In genomic region chr2:163882859-163883652, GRCm38 (mm10) we compare ENCODE assay signal across 29 mouse cellular contexts. TPM values are rescaled to one million over a fixed set of nuclear protein-coding genes. Genes with fewer than 3 reads are reported as not detected.
A peak's percentile ranks its signal among the peaks of the same experiment; 100 is the strongest.
DNase-seq lines count a peak whose midpoint lies in the region; ATAC-seq lines count a peak whose summit lies in the region.
"Had no signal": no experiment of that assay in that cellular context is flagged by ENCODE, and none has a peak within 500 bp of the region (broad histone marks: within the 10 kb centered on the region; RNA-seq: fewer than 3 reads in every experiment).

No protein-coding gene starts in this region.

- no peaks in the 10 kb centered on the region; the same call in 1 of the 2 replicates for H3K4me1 ChIP-seq in hindbrain, embryonic 16.5 days (ENCODE audit: control insufficient read depth, insufficient read depth, low read depth, low read length)
- H3K4me1 ChIP-seq in hindbrain, embryonic 12.5 days: peaks cover 2% of the 10 kb centered on the region; the same call in 1 of the 2 replicates
- no peaks in the 10 kb centered on the region for H3K4me1 ChIP-seq in forebrain, embryonic 14.5 days (ENCODE audit: control insufficient read depth, insufficient read depth, low read length)
- H3K4me1 ChIP-seq: embryonic facial prominence, embryonic 12.5 days; embryonic facial prominence, embryonic 15.5 days; forebrain, embryonic 12.5 days; heart, embryonic 10.5 days; intestine, embryonic 15.5 days had no signal

- H3K9me3 ChIP-seq in hindbrain, embryonic 16.5 days (ENCODE audit: control insufficient read depth, low read length): no peaks in the 10 kb centered on the region
- no peaks in the 10 kb centered on the region for H3K9me3 ChIP-seq in hindbrain, embryonic 12.5 days (replicated peaks)
- H3K9me3 ChIP-seq in forebrain, embryonic 14.5 days (replicated peaks; ENCODE audit: control insufficient read depth, low read length): no peaks in the 10 kb centered on the region
- H3K9me3 ChIP-seq: embryonic facial prominence, embryonic 12.5 days; embryonic facial prominence, embryonic 15.5 days; forebrain, embryonic 12.5 days; heart, embryonic 10.5 days; heart, embryonic 13.5 days; hindbrain, embryonic 15.5 days; intestine, embryonic 15.5 days had no signal

- no peak overlapping the region for H3K27ac ChIP-seq in hindbrain, embryonic 16.5 days (ENCODE audit: low read depth, low read length)
- H3K27ac ChIP-seq in hindbrain, embryonic 12.5 days: no peak overlapping the region
- no peak overlapping the region for H3K27ac ChIP-seq in forebrain, embryonic 14.5 days (ENCODE audit: low read depth, low read length)
- H3K27ac ChIP-seq: embryonic facial prominence, embryonic 12.5 days; embryonic facial prominence, embryonic 15.5 days; forebrain, embryonic 12.5 days; heart, adult 2 months; heart, embryonic 10.5 days; heart, embryonic 13.5 days; hindbrain, embryonic 15.5 days; intestine, embryonic 15.5 days had no signal

- peak; percentile 32 for DNase-seq in right cerebral cortex, adult 18-20 months
- no peak for DNase-seq in right cerebral cortex, postnatal 14 days
- DNase-seq in brain, adult 2 months (ENCODE audit: low read depth, low spot score): peak; percentile 55
- no peak for DNase-seq in forebrain, embryonic 14.5 days (ENCODE audit: low spot score)
- DNase-seq: adrenal gland, adult 8-10 months; adrenal gland, postnatal 25 days; cerebellum, adult 18-20 months; cerebellum, adult 9-11 months; cerebellum, postnatal 25 days; gastrocnemius, postnatal 10 days; gastrocnemius, postnatal 36 days; heart, adult 2 months; heart, postnatal 14 days; heart, postnatal 4 days had no signal

- no peak overlapping the region for H3K4me3 ChIP-seq in hindbrain, embryonic 16.5 days (ENCODE audit: low read length)
- no peak overlapping the region for H3K4me3 ChIP-seq in hindbrain, embryonic 12.5 days
- no peak overlapping the region for H3K4me3 ChIP-seq in forebrain, embryonic 14.5 days (ENCODE audit: low read depth, low read length)
- H3K4me3 ChIP-seq: embryonic facial prominence, embryonic 12.5 days; embryonic facial prominence, embryonic 15.5 days; forebrain, embryonic 12.5 days; heart, adult 2 months; heart, embryonic 10.5 days; heart, embryonic 13.5 days; hindbrain, embryonic 15.5 days; intestine, embryonic 15.5 days had no signal

- 0 out of 2 replicates have a peak overlapping the region, but pooled peaks have one; percentile 24 for H3K9ac ChIP-seq in hindbrain, embryonic 16.5 days (ENCODE audit: low read depth, low read length)
- H3K9ac ChIP-seq in hindbrain, embryonic 12.5 days: no peak overlapping the region
- no peak overlapping the region for H3K9ac ChIP-seq in forebrain, embryonic 14.5 days (ENCODE audit: low read length)
- H3K9ac ChIP-seq: embryonic facial prominence, embryonic 12.5 days; embryonic facial prominence, embryonic 15.5 days; forebrain, embryonic 12.5 days; heart, embryonic 13.5 days; hindbrain, embryonic 15.5 days; intestine, embryonic 15.5 days had no signal

- WGBS in hindbrain, embryonic 16.5 days: 67% methylated on average over 17 of the region's 17 CpGs
- WGBS in hindbrain, embryonic 12.5 days: 67% methylated on average over 17 of the region's 17 CpGs
- 73% methylated on average over 17 of the region's 17 CpGs for WGBS in forebrain, embryonic 14.5 days

- ATAC-seq in hindbrain, embryonic 16.5 days: no peak
- ATAC-seq in hindbrain, embryonic 12.5 days (ENCODE audit: low FRiP score): no peak
- ATAC-seq in forebrain, embryonic 14.5 days: no peak
- ATAC-seq: activated CD4-positive, CD25-positive, alpha-beta regulatory T cell, adult 4 months; CD4-positive, CD25-positive, alpha-beta regulatory T cell, adult 4 months; forebrain, embryonic 16.5 days; intestine, embryonic 15.5 days had no signal

- H3K36me3 ChIP-seq in hindbrain, embryonic 16.5 days (ENCODE audit: control insufficient read depth, insufficient read depth, low read length): no peaks in the 10 kb centered on the region
- no peaks in the 10 kb centered on the region for H3K36me3 ChIP-seq in hindbrain, embryonic 12.5 days
- no peaks in the 10 kb centered on the region for H3K36me3 ChIP-seq in forebrain, embryonic 14.5 days (ENCODE audit: control insufficient read depth, insufficient read depth, low read length)
- H3K36me3 ChIP-seq: embryonic facial prominence, embryonic 12.5 days; embryonic facial prominence, embryonic 15.5 days; forebrain, embryonic 12.5 days; heart, embryonic 10.5 days; heart, embryonic 13.5 days; hindbrain, embryonic 15.5 days; intestine, embryonic 15.5 days had no signal

- no peak overlapping the region for H3K4me2 ChIP-seq in hindbrain, embryonic 16.5 days (ENCODE audit: low read length)
- H3K4me2 ChIP-seq in hindbrain, embryonic 12.5 days (replicated peaks): no peak overlapping the region
- no peak overlapping the region for H3K4me2 ChIP-seq in forebrain, embryonic 14.5 days (ENCODE audit: low read length)
- H3K4me2 ChIP-seq: embryonic facial prominence, embryonic 12.5 days; embryonic facial prominence, embryonic 15.5 days; forebrain, embryonic 12.5 days; heart, embryonic 13.5 days; hindbrain, embryonic 15.5 days; intestine, embryonic 15.5 days had no signal

- H3K27me3 ChIP-seq in hindbrain, embryonic 16.5 days (replicated peaks; ENCODE audit: control insufficient read depth, insufficient read depth, low read length): no peaks in the 10 kb centered on the region
- no peaks in the 10 kb centered on the region for H3K27me3 ChIP-seq in hindbrain, embryonic 12.5 days
- no peaks in the 10 kb centered on the region for H3K27me3 ChIP-seq in forebrain, embryonic 14.5 days (replicated peaks; ENCODE audit: control insufficient read depth, insufficient read depth, low read length)
- H3K27me3 ChIP-seq: embryonic facial prominence, embryonic 12.5 days; embryonic facial prominence, embryonic 15.5 days; hindbrain, embryonic 15.5 days; intestine, embryonic 15.5 days had no signal

RNA-seq across cellular contexts. Expression of gene Kcnk15, which starts 29.6 kb away (rescaled TPM):
- 0.24 and 0.30 TPM in 2 replicates for polyA plus RNA-seq in hindbrain, embryonic 16.5 days (2015; fragmentation: Nextera tagmentation; extraction: Ambion mirVana)
- polyA plus RNA-seq in hindbrain, embryonic 12.5 days (2016; fragmentation: Nextera tagmentation; extraction: Ambion mirVana): not detected in 2 replicates
- polyA plus RNA-seq in forebrain, embryonic 14.5 days (2014; fragmentation: Nextera tagmentation; extraction: Ambion mirVana): not detected in 2 replicates
- polyA plus RNA-seq: activated CD4-positive, CD25-positive, alpha-beta regulatory T cell, adult 4 months; C2C12; CD4-positive, CD25-positive, alpha-beta regulatory T cell, adult 4 months; embryonic facial prominence, embryonic 12.5 days; embryonic facial prominence, embryonic 15.5 days; forebrain, embryonic 12.5 days; forebrain, embryonic 16.5 days; heart, adult 2 months; heart, embryonic 10.5 days; heart, embryonic 13.5 days; heart, embryonic 16.5 days; hindbrain, embryonic 11.5 days; intestine, embryonic 15.5 days had no signal

RNA-seq across cellular contexts. Expression of gene Rims4, which starts 35.4 kb away (rescaled TPM):
- 7.9 and 16.6 TPM in 2 replicates for polyA plus RNA-seq in hindbrain, embryonic 16.5 days (2015; fragmentation: Nextera tagmentation; extraction: Ambion mirVana)
- polyA plus RNA-seq in hindbrain, embryonic 12.5 days (2016; fragmentation: Nextera tagmentation; extraction: Ambion mirVana): 5.6 TPM in 2 replicates
- 1.7 and 2.3 TPM in 2 replicates for polyA plus RNA-seq in forebrain, embryonic 14.5 days (2014; fragmentation: Nextera tagmentation; extraction: Ambion mirVana)
- polyA plus RNA-seq: activated CD4-positive, CD25-positive, alpha-beta regulatory T cell, adult 4 months; C2C12; CD4-positive, CD25-positive, alpha-beta regulatory T cell, adult 4 months had no signal

Comparison
In these comparisons a context has a peak if more than half of its experiments do, and no peak if none do; other contexts are left out.
1. DNase-seq: peak in right cerebral cortex, adult 18-20 months (single experiment) and brain, adult 2 months (single experiment); none in right cerebral cortex, postnatal 14 days (single experiment) and forebrain, embryonic 14.5 days (single experiment).